Mouse (Mus musculus): Measurements from ENCODE around the gene Klc2.

DNA sequence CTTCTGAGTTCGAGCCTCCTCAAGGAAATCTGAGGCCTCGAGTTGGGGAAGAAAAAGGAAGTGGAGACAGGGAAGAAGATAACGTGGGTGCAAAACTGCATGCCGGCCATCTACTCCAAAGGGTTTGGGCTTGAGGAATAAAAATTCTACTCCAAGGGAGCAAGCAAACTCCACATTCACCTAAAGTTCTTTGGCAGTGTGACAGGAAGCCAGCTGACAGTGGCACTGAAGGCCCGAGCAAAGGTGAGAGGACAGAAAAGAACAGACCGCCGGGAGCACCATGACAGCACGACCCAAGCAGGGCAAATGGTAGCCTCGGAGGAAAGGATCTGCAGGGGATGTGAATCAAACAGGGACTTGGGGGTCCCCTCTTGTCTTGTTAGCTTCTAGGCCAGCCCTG is 12.3 kb downstream of the Klc2 start:
- TF ChIP-seq CTCF (IDR thresholded peaks at IDR 0.05; ENCODE audit: control insufficient read depth, insufficient read depth, insufficient replicate concordance, low read depth, low read length) (no peak), POLR2A (IDR thresholded peaks at IDR 0.05; ENCODE audit: control insufficient read depth, low read depth, low read length) (no peak)
